Mouse (Mus musculus) thymus, adult 2 months (tissue): ENCODE results near the gene Gm20388. TPM values are rescaled to one million over a fixed set of nuclear protein-coding genes. Genes with fewer than 3 reads are reported as not detected.

Source experiments
- DNase-seq: peaks from one replicate; pipeline ENCODE4 v3.0.0; 2021
- H3K27ac ChIP-seq: fragments of 200-500 bp; 2 replicates; pipeline ENCODE4 v1.5.1; 2012; ENCODE audit warnings: low read length, control low read depth; ENCODE audit not compliant: control insufficient read depth, insufficient read depth
- H3K27me3 ChIP-seq: fragments of 200-500 bp; 2 replicates; pipeline ENCODE4 v1.6.1; 2012; ENCODE audit warnings: mild to moderate bottlenecking, low read length, moderate library complexity, mixed read lengths; ENCODE audit not compliant: control insufficient read depth, insufficient read depth
- H3K36me3 ChIP-seq: fragments of 200-500 bp; 2 replicates; pipeline ENCODE4 v1.6.1; 2012; ENCODE audit warnings: mild to moderate bottlenecking, low read length, moderate library complexity; ENCODE audit not compliant: control insufficient read depth, insufficient read depth
- H3K4me1 ChIP-seq: fragments of 200-500 bp; replicated peaks from 2 replicates; pipeline ENCODE4 v1.6.1; 2012; ENCODE audit warnings: low read length; ENCODE audit not compliant: control insufficient read depth, insufficient read depth
- H3K4me3 ChIP-seq: fragments of 200-500 bp; 2 replicates; pipeline ENCODE4 v1.5.1; 2012; ENCODE audit warnings: mild to moderate bottlenecking, low read length, control low read depth, moderate library complexity; ENCODE audit not compliant: control insufficient read depth, insufficient read depth
- CTCF ChIP-seq: fragments of 200-500 bp; IDR thresholded peaks from 2 replicates; pipeline ENCODE4 v1.5.1; 2012; ENCODE audit warnings: mild to moderate bottlenecking, control low read depth, low read length, moderate library complexity, borderline replicate concordance; ENCODE audit not compliant: control insufficient read depth, poor library complexity, insufficient read depth; ENCODE audit errors: extremely low read depth
- POLR2A ChIP-seq: fragments of 200-500 bp; IDR thresholded peaks from 2 replicates; pipeline ENCODE4 v1.6.1; 2012; ENCODE audit warnings: mild to moderate bottlenecking, low read length, control low read depth, moderate library complexity; ENCODE audit not compliant: control insufficient read depth, poor library complexity, insufficient read depth; ENCODE audit errors: extremely low read depth
- WGBS: fragments of 180-500 bp; shearing (Covaris S2); methylation state at CpG from one replicate; pipeline ENCODE4 v1.1.7; 2018; 5-methylcytosine and 5-hydroxymethylcytosine counted together
- polyA plus RNA-seq: library from polyadenylated mRNA; depleted of rRNA; stranded (reverse); fragments of >200 nt; gene quantifications from 2 replicates; pipeline ENCODE4 v1.2.3, GENCODE M21; 2012

The Gm20388 gene
- polyA plus RNA-seq, 1 experiment, result 103 TPM

DNA sequence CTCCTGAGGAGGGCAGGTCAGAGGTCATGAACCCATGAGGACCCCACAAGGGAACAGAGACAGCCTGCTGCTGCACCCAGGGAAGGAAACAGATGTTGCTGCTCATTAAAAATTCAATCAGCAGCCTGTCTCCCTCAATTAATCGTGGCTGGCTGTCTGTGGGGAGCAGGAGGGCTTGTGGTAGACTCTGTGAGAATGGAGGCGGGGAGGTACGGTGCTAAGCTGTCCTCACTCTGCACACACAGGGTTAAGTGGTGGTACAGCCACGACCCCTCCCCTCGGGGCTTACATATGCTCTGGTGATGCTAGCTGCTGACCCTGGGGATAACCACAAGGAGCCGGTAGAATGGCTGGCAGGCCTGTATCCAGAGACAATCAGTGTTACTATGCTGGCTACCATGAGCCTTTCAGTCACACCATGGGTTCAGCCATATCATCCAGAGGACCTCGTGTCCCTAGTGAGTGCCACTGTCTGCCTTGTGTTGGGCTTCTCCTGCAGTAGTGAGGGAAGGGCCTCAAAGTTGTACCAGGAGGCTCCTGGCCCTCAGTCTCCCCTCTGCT is 654.6 kb downstream of the Gm20388 start:
- no peak overlapping the region for H3K27ac ChIP-seq
- H3K27me3 ChIP-seq, result no peaks in the 10 kb centered on the region
- peaks cover 73% of the 10 kb centered on the region for H3K36me3 ChIP-seq
- no peak for TF ChIP-seq CTCF
- TF ChIP-seq POLR2A, result no peak
- no peak for DNase-seq
- 66% methylated on average over 7 of the region's 7 CpGs for WGBS
- peaks cover 29% of the 10 kb centered on the region for H3K4me1 ChIP-seq
- H3K4me3 ChIP-seq, result no peak overlapping the region

DNA sequence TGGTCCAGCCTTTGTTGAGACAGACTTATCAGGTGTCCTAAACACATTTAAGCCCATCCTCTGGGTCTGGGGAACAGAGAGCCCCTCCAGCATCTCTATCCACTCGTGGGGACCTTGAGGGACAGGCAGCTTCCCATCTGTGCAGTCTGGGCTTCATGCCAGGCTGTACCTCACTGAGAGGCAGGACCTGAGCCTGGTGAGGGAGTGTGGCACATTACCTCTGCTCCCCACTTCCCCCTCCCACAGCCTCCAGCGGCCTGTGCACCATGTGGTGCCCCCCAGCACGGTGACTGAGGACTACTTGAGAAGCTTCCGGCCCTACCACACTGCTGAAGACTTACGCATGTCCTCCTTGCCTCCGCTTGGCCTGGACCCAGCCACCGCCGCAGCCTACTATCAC is 656.0 kb downstream of the Gm20388 start:
- no peak overlapping the region for H3K27ac ChIP-seq
- H3K36me3 ChIP-seq, result peaks cover 86% of the 10 kb centered on the region
- no peaks in the 10 kb centered on the region for H3K27me3 ChIP-seq
- no peak for DNase-seq
- 70% methylated on average over 8 of the region's 8 CpGs for WGBS
- TF ChIP-seq CTCF (no peak), POLR2A (no peak)
- H3K4me3 ChIP-seq, result no peak overlapping the region
- peaks cover 22% of the 10 kb centered on the region for H3K4me1 ChIP-seq

DNA sequence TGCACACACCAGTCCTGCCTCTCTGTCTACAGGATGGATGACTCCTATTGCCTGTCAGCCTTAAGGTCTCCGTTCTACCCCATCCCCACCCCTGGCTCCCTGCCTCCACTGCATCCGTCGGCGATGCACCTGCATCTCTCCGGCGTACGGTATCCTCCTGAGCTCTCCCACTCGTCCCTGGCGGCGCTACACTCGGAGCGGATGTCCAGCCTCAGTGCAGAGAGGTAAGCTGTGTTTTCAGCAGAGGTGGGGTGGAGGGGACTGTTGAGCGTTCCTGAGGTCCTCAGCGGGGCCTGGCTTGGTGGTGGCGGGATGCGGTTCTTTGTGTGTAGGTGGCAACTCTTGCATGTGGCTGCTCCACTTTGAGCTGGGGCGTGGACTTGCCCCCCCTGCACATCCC is 657.1 kb downstream of the Gm20388 start:
- Histone ChIP-seq H3K27me3 (no peaks in the 10 kb centered on the region), H3K36me3 (peaks cover 94% of the 10 kb centered on the region), H3K4me1 (peaks cover 19% of the 10 kb centered on the region), H3K4me3 (no peak overlapping the region), H3K27ac (no peak overlapping the region)
- 95% methylated on average over 17 of the region's 17 CpGs for WGBS
- no peak for DNase-seq
- TF ChIP-seq CTCF (no peak), POLR2A (no peak)

DNA sequence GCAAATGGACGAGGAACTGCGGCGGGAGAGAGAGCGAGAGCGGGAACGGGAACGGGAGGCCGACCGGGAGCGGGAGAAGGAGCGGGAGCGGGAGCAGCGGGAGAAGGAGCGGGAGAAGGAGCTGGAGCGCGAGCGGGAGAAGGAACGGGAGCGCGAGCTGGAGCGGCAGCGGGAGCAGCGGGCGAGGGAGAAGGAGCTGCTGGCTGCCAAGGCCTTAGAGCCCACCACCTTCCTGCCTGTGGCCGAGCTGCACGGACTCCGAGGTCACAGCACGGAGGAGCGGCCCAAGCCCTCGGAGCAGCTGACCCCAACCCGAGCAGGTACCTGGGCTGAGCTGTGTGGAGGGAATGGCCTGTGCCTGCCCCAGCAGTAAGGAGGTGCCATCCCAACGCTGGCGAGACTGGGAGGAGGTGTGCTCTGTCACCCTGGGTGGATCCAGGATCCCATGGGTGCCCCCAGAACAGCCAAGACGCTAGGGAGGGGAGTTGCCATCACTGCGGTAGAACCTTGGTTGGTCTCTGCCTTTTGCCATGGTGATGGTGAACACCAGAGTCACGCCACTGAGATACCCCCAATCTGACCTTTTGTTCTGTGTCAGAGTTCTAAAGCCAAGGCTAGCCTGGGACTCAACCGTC is 657.6 kb downstream of the Gm20388 start:
- no peak overlapping the region for H3K27ac ChIP-seq
- no peaks in the 10 kb centered on the region for H3K27me3 ChIP-seq
- H3K4me3 ChIP-seq, result no peak overlapping the region
- no peak for DNase-seq
- WGBS, result 97% methylated on average over 37 of the region's 37 CpGs
- H3K36me3 ChIP-seq, result peaks cover 94% of the 10 kb centered on the region
- TF ChIP-seq POLR2A (no peak), CTCF (no peak)
- peaks cover 14% of the 10 kb centered on the region for H3K4me1 ChIP-seq

DNA sequence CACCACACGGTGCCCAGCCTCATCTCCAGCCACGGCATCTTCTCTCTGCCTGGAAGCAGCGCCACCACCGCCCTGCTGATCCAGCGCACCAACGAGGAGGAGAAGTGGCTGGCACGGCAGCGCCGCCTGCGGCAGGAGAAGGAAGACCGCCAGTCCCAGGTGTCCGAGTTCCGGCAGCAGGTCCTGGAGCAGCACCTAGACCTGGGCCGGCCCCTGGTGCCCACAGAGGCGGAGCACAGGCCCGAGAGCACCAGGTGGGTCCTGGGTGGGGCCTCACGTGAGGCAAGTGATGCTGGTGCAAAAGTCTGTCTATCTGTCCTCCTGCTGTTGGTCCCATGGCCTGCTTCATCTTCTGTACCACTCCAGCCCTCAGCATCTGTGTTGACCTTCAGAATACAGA is 658.5 kb downstream of the Gm20388 start:
- no peak for TF ChIP-seq CTCF
- no peak for TF ChIP-seq POLR2A
- no peak overlapping the region for H3K27ac ChIP-seq
- H3K36me3 ChIP-seq, result peaks cover 94% of the 10 kb centered on the region
- no peaks in the 10 kb centered on the region for H3K27me3 ChIP-seq
- WGBS, result 95% methylated on average over 17 of the region's 17 CpGs
- no peak overlapping the region for H3K4me3 ChIP-seq
- DNase-seq, result no peak
- H3K4me1 ChIP-seq, result peaks cover 6% of the 10 kb centered on the region

DNA sequence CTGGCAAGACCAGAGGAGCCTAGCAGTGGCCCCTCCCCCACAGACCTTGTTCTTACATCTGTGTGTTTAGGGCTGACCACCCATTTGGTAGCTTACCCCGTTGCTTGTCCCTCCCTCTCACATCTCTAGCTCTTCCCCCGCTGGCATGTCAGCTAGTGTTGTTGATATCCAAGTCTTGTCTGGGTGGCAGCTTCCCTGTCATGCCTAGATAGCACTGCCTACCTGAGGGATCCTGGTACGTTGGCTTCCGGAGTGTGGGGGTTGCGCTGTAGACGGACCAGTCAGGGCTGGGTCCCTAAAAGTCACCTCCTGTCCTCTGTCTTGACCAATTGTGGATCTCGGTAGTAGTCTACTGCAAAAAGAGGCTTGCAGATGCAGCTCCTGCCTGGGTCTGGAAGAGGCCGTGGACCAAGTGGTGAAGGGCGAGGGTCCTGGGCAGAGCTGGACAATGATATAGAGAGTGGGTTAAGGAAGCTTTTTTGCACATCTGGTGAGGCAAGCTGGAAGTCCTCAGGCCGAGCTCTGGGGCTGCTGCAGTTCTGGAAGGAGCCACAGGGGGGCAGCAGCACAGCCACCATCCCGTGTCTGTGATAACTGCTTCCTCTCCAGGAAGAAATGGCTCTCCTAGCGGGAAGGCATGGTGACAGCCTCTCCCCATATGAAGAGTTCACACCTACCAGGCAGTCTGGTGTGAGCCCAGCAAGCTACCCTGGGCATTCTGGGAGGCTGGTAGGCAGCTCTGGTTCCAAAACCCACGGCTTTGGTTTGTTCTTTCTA is 659.5 kb downstream of the Gm20388 start:
- H3K27me3 ChIP-seq, result no peaks in the 10 kb centered on the region
- H3K4me3 ChIP-seq, result no peak overlapping the region
- H3K4me1 ChIP-seq, result peaks cover 6% of the 10 kb centered on the region
- DNase-seq, result peak; percentile 79
- WGBS, result 76% methylated on average over 13 of the region's 13 CpGs
- H3K36me3 ChIP-seq, result peaks cover 99% of the 10 kb centered on the region
- H3K27ac ChIP-seq, result no peak overlapping the region
- TF ChIP-seq CTCF (peak; percentile 94), POLR2A (no peak)
